Comparison of ENCODE assay signal across 16 mouse cellular contexts in the genomic region with DNA sequence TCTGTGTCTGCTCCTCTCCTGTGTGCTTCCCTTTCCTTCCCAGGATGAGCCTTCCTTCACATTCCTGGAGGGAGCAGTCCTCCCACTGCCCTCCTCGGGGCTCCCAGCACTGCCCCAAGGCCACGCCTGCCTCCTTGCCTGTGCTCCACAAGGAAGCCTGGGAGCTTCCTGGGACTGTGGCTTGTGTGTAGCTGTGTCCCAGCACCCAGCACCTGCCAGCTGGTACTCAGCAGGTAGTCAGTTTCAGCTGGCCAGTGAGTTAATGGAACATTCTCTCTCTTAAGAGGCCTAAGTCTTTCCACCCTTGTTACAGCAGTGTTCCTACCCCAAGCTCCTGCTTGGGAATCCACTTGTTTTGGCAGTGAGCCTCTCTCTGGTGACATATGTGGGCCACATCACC.
"Had no signal": no experiment of that assay in that cellular context is flagged by ENCODE, and none has a peak within 500 bp of the region (broad histone marks: within the 10 kb centered on the region; RNA-seq: fewer than 3 reads in every experiment).

No protein-coding gene starts in this region.

- H3K27ac ChIP-seq: left cerebral cortex, adult 2 months; limb, embryonic 10.5 days; limb, embryonic 13.5 days; liver, embryonic 12.5 days; liver, embryonic 15.5 days; lung, embryonic 15.5 days had no signal

- ATAC-seq: liver, embryonic 12.5 days had no signal

- H3K4me3 ChIP-seq: left cerebral cortex, adult 2 months; limb, embryonic 10.5 days; limb, embryonic 13.5 days; liver, embryonic 12.5 days; liver, embryonic 15.5 days; lung, embryonic 15.5 days had no signal

- H3K27me3 ChIP-seq: limb, embryonic 13.5 days; liver, embryonic 12.5 days; liver, embryonic 15.5 days; lung, embryonic 15.5 days had no signal

- DNase-seq: kidney, postnatal 14 days; kidney, postnatal 4 days; layer of hippocampus, postnatal 36 days; liver; lung, adult 18-20 months; lung, postnatal 10 days; lung, postnatal 36 days; midbrain, embryonic 14.5 days; thymus, adult 18-20 months; thymus, postnatal 36 days had no signal

- H3K4me1 ChIP-seq: limb, embryonic 13.5 days; liver, embryonic 15.5 days had no signal

- H3K9ac ChIP-seq: limb, embryonic 13.5 days; liver, embryonic 12.5 days; liver, embryonic 15.5 days; lung, embryonic 15.5 days had no signal
